Comparison of ENCODE assay signal across 8 mouse cellular contexts in the genomic region with DNA sequence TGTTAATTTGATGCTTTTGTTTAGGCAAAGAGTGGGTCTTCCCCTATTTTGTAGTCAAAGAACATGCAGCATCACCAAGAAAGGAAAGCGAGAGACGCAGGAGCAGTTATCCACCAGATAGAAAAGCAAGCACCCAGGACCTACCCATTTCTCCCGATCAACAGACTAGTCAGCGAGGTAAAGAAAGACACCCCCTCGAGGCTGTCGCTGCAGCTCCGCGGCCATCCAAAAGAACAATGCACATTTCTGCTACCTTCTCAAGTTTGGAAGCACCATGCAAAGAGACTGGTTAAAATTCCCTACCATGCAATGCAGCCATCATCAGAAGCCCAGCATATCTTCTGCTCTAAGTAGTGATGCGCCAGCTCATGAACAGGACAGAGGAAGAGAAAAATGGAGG. TPM values are rescaled to one million over a fixed set of nuclear protein-coding genes. Genes with fewer than 3 reads are reported as not detected.
DNase-seq lines count a peak whose midpoint lies in the region; ATAC-seq lines count a peak whose summit lies in the region.

No protein-coding gene starts in this region.

- no peaks in the 10 kb centered on the region; the same call in 1 of the 2 replicates for H3K27me3 ChIP-seq in kidney, embryonic 15.5 days
- no peaks in the 10 kb centered on the region for H3K27me3 ChIP-seq in hindbrain, embryonic 15.5 days

- peak overlapping the region; percentile 67 for H3K4me2 ChIP-seq in kidney, embryonic 15.5 days
- H3K4me2 ChIP-seq in hindbrain, embryonic 15.5 days = peak overlapping the region; percentile 78

- no peak for DNase-seq in kidney, adult 9 months
- peak; percentile 18 for DNase-seq in naive thymus-derived CD4-positive, alpha-beta T cell, adult 2 months (ENCODE audit: low read depth)
- DNase-seq in thymus, postnatal 25 days = no peak
- no peak for DNase-seq in gastrocnemius, postnatal 4 days (ENCODE audit: low spot score in 2 of 2)
- no peak for DNase-seq in urinary bladder, postnatal 25 days (ENCODE audit: low spot score)

- H3K4me1 ChIP-seq in kidney, embryonic 15.5 days = peaks cover 26% of the 10 kb centered on the region
- peaks cover 23% of the 10 kb centered on the region for H3K4me1 ChIP-seq in brown adipose tissue, adult 24 weeks (ENCODE audit: control insufficient read depth, insufficient read depth, insufficient read length, low read length)
- peaks cover 53% of the 10 kb centered on the region for H3K4me1 ChIP-seq in hindbrain, embryonic 15.5 days (replicated peaks)

- peak overlapping the region; percentile 38 for H3K27ac ChIP-seq in kidney, embryonic 15.5 days
- H3K27ac ChIP-seq in brown adipose tissue, adult 24 weeks (replicated peaks; ENCODE audit: low read depth, low read length) = no peak overlapping the region
- peak overlapping the region; percentile 94 for H3K27ac ChIP-seq in hindbrain, embryonic 15.5 days (replicated peaks)

- no peaks in the 10 kb centered on the region for H3K36me3 ChIP-seq in kidney, embryonic 15.5 days
- no peaks in the 10 kb centered on the region for H3K36me3 ChIP-seq in hindbrain, embryonic 15.5 days

- H3K9me3 ChIP-seq in kidney, embryonic 15.5 days (replicated peaks) = no peaks in the 10 kb centered on the region
- no peaks in the 10 kb centered on the region for H3K9me3 ChIP-seq in hindbrain, embryonic 15.5 days

- WGBS in kidney, embryonic 15.5 days = under 1% methylated on average over 9 of the region's 9 CpGs
- WGBS in hindbrain, embryonic 15.5 days = 2% methylated on average over 9 of the region's 9 CpGs

- ATAC-seq in kidney, embryonic 15.5 days (replicated peaks; ENCODE audit: low FRiP score) = 0 out of 2 replicates have a peak, but pooled peaks have one; percentile 5
- ATAC-seq in hindbrain, embryonic 15.5 days (ENCODE audit: low FRiP score, low read depth) = peak; percentile 25

- H3K4me3 ChIP-seq in kidney, embryonic 15.5 days (replicated peaks) = peak overlapping the region; percentile 49
- H3K4me3 ChIP-seq in brown adipose tissue, adult 24 weeks (ENCODE audit: insufficient read depth, low read depth, low read length) = peak overlapping the region; percentile 53
- H3K4me3 ChIP-seq in hindbrain, embryonic 15.5 days = peak overlapping the region; percentile 60

- H3K9ac ChIP-seq in kidney, embryonic 15.5 days = peak overlapping the region; percentile 40
- H3K9ac ChIP-seq in hindbrain, embryonic 15.5 days = peak overlapping the region; percentile 84

RNA-seq across cellular contexts. Expression of a gene that starts 46.4 kb away (rescaled TPM):
- 0.51 and 1.1 TPM in 2 replicates for polyA plus RNA-seq in kidney, embryonic 15.5 days (2015; fragmentation: Nextera tagmentation; extraction: Ambion mirVana)
- polyA plus RNA-seq in brown adipose tissue, adult 24 weeks (2012; ENCODE audit: insufficient read depth, insufficient read length, missing spikeins) = 2.9 TPM in 1 of 2 replicates, not detected in the other
- polyA plus RNA-seq in hindbrain, embryonic 15.5 days (2015; fragmentation: Nextera tagmentation; extraction: Ambion mirVana) = 2.1 and 2.3 TPM in 2 replicates
- total RNA-seq in gastrocnemius, postnatal 4 days (2021) = under 1 TPM; 0.36 to 0.37 TPM
